Mouse (Mus musculus) neural tube, embryonic 13.5 days (tissue): ENCODE data around the gene Plpp1. TPM values are rescaled to one million over a fixed set of nuclear protein-coding genes. Genes with fewer than 3 reads are reported as not detected.
A peak's percentile ranks its signal among the peaks of the same experiment; 100 is the strongest.

Source experiments
- ATAC-seq: fragments of 200-750 bp; cut with Nextera tagmentation; 2 replicates; pipeline ENCODE4 v1.8.0; 2017; ENCODE audit warnings: low read depth, mild to moderate bottlenecking, moderate TSS enrichment, moderate library complexity
- H3K27ac ChIP-seq: fragments of 300-500 bp; sonication (generic); replicated peaks from 2 replicates; pipeline ENCODE4 v1.5.1; 2015; ENCODE audit warnings: moderate library complexity, mild to moderate bottlenecking, inconsistent platforms
- H3K27me3 ChIP-seq: fragments of 300-500 bp; sonication (generic); 2 replicates; pipeline ENCODE4 v1.6.1; 2015; ENCODE audit warnings: mild to moderate bottlenecking, inconsistent platforms
- H3K36me3 ChIP-seq: fragments of 300-500 bp; sonication (generic); 2 replicates; pipeline ENCODE4 v1.6.1; 2015; ENCODE audit warnings: mild to moderate bottlenecking, inconsistent platforms
- H3K4me1 ChIP-seq: fragments of 300-500 bp; sonication (generic); replicated peaks from 2 replicates; pipeline ENCODE4 v1.6.1; 2015; ENCODE audit warnings: inconsistent platforms
- H3K4me2 ChIP-seq: fragments of 300-500 bp; sonication (generic); 2 replicates; pipeline ENCODE4 v1.6.1; 2015; ENCODE audit warnings: inconsistent platforms, mild to moderate bottlenecking, moderate library complexity
- H3K4me3 ChIP-seq: fragments of 300-500 bp; sonication (generic); 2 replicates; pipeline ENCODE4 v1.5.1; 2015; ENCODE audit warnings: mild to moderate bottlenecking, inconsistent platforms
- H3K9ac ChIP-seq: fragments of 300-500 bp; sonication (generic); 2 replicates; pipeline ENCODE4 v1.6.1; 2015; ENCODE audit warnings: moderate library complexity, mild to moderate bottlenecking, inconsistent platforms
- H3K9me3 ChIP-seq: fragments of 300-500 bp; sonication (generic); 2 replicates; pipeline ENCODE4 v1.6.1; 2016; ENCODE audit warnings: inconsistent platforms
- WGBS: fragments of 180-500 bp; shearing (Covaris S2); methylation state at CpG from one replicate; pipeline ENCODE4 v1.1.7; 2015; 5-methylcytosine and 5-hydroxymethylcytosine counted together
- polyA plus RNA-seq: library from polyadenylated mRNA; unstranded; fragments of >200 nt; fragmentation: Nextera tagmentation; extraction: Ambion mirVana; gene quantifications from 2 replicates; pipeline ENCODE4 v1.2.1, GENCODE M21; 2015

Plpp1 gene
- 49.3 and 52.7 TPM in 2 replicates for polyA plus RNA-seq

DNA sequence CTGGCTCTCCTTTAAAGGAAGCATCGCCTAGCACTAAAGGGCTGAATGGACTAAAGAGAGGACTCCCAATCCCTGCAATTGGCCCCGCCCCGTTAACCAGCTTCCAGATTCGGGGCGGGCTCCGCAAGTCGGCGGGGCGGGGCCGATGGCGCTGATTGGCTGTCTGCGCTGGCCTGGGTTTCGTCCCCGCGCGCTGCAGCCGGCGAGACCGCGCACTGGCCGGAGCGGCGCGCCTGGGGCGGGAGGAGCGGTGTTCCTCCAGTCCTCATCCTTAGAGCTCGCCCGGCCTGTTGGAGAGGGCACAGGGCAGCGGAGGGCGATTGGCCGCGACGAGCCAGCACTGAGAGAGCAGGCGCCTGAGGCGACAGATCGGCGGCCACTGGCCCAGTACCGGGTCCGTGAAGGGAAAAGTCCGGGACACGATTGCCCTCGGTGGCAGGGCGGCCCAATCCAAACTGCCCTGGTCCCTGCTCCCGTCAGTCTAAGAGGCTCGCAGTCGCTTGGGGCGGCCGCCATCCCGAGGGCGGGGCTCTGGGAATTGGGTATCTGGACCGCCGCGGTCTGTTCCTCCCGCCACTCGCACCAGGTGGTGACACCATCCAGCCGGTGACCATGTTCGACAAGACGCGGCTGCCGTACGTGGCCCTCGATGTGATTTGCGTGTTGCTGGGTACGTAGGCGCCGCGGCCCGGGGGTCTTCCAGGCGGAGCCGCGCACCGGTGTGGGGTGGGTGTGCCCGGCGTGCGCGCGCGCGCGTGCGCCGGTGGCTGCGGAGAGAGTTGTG, at the start of gene Plpp1:
Plpp1 (plus strand) TSS at position 196 of the 784 bp plus-strand sequence.
- Histone ChIP-seq H3K27me3 (no peaks in the 10 kb centered on the region), H3K4me3 (peak within 1 kb of the TSS; percentile 78), H3K9me3 (no peaks in the 10 kb centered on the region), H3K27ac (peak within 1 kb of the TSS; percentile 96), H3K9ac (peak within 1 kb of the TSS; percentile 92), H3K4me2 (peak within 1 kb of the TSS; percentile 90), H3K36me3 (peaks cover 4% of the 10 kb centered on the region), H3K4me1 (peaks cover 26% of the 10 kb centered on the region)
- WGBS, result under 1% methylated on average over 74 of the region's 83 CpGs
- ATAC-seq, result peak; percentile 98

DNA sequence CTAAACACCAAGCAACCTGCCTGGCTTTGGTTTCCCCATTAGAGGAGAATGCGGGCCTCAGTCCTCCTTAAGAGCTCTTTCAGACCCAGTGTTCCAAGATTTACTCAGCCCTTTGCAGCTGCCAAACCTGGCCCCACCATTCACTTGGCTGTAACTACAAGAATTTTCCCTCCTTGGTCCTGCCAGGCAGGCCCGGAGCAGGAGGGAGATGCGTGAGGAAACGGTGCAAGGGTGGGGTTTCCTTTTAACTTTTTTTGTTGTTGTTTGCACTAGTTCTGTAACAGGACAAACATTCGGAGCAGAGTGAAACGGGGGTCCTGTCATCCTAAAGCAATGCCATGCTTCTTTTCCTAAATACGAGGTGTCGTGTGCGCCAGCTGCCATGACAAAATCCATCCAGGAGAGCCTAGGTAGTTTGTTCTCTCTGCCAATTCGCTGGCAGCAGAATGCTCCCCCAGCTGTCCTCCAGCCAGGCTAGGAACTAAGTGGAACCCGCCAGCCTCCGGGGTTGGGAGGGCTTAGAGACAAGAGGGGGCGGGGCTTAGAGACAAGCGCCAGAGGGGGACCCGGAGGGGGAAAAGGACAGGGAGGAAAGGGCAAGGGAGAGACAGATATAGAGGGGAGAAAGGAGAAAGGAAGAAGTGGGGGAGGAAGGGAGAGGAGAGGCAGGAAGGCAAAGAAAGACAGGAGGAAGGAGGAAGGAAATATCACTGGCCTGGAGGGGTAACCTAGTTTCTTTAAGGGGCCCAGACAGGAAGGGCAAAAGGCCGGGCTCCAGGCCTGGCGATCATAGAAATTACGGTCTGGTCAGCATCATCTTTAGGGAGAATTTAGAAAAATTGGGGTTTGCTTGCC, 48.9 kb upstream of the Plpp1 start:
- Histone ChIP-seq H3K36me3 (no peaks in the 10 kb centered on the region), H3K27ac (0 out of 2 replicates have a peak overlapping the region, but pooled peaks have one; percentile 4), H3K4me3 (no peak overlapping the region), H3K27me3 (no peaks in the 10 kb centered on the region), H3K4me2 (peak overlapping the region; percentile 19), H3K9me3 (no peaks in the 10 kb centered on the region), H3K4me1 (peaks cover 18% of the 10 kb centered on the region), H3K9ac (no peak overlapping the region)
- peak; percentile 52; the same call in 1 of the 2 replicates for ATAC-seq
- WGBS, result 39% methylated on average over 18 of the region's 18 CpGs

GRCm38 (mm10) chr13:112752309-112752975, 48.1 kb upstream of the Plpp1 start:
- no peak overlapping the region for H3K9ac ChIP-seq
- H3K36me3 ChIP-seq, result no peaks in the 10 kb centered on the region
- no peaks in the 10 kb centered on the region for H3K27me3 ChIP-seq
- no peaks in the 10 kb centered on the region for H3K9me3 ChIP-seq
- ATAC-seq, result no peak
- H3K4me1 ChIP-seq, result peaks cover 18% of the 10 kb centered on the region
- no peak overlapping the region for H3K4me2 ChIP-seq
- 78% methylated on average over 11 of the region's 11 CpGs for WGBS
- H3K4me3 ChIP-seq, result no peak overlapping the region
- H3K27ac ChIP-seq, result 0 out of 2 replicates have a peak overlapping the region, but pooled peaks have one; percentile 3

- Histone ChIP-seq H3K9me3 (no peaks in the 10 kb centered on the region), H3K4me1 (peaks cover 18% of the 10 kb centered on the region), H3K9ac (no peak overlapping the region), H3K4me2 (no peak overlapping the region), H3K27ac (no peak overlapping the region), H3K27me3 (no peaks in the 10 kb centered on the region), H3K36me3 (no peaks in the 10 kb centered on the region), H3K4me3 (no peak overlapping the region)
- 84% methylated on average over 9 of the region's 9 CpGs for WGBS
- no peak for ATAC-seq
Observed at GRCm38 (mm10) chr13:112753522-112753921, 47.1 kb upstream of the Plpp1 start.

DNA sequence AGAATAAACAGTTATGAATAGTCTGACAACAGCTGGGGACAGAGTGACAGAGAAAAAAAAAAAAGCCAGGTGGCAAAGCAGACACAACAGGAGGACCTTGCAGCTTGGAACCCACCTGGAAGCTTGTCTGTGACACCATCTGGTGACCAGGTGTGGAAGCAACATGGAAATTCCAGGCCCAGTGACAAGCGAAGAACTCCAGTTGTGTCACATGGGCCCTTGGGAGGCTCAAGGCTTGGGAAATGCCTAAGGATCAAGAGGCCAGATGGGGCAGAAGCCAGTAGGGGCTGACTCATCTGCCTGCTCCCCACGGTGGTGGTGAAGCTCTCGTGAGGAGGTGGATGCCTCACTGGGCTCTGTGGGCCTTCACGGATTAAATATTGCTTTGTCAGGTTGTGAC, 45.7 kb upstream of the Plpp1 start:
- Histone ChIP-seq H3K36me3 (no peaks in the 10 kb centered on the region), H3K4me3 (no peak overlapping the region), H3K27me3 (no peaks in the 10 kb centered on the region), H3K4me1 (peaks cover 18% of the 10 kb centered on the region), H3K9me3 (no peaks in the 10 kb centered on the region), H3K9ac (no peak overlapping the region), H3K4me2 (no peak overlapping the region), H3K27ac (no peak overlapping the region)
- 46% methylated on average over 4 of the region's 4 CpGs for WGBS
- ATAC-seq, result no peak

DNA sequence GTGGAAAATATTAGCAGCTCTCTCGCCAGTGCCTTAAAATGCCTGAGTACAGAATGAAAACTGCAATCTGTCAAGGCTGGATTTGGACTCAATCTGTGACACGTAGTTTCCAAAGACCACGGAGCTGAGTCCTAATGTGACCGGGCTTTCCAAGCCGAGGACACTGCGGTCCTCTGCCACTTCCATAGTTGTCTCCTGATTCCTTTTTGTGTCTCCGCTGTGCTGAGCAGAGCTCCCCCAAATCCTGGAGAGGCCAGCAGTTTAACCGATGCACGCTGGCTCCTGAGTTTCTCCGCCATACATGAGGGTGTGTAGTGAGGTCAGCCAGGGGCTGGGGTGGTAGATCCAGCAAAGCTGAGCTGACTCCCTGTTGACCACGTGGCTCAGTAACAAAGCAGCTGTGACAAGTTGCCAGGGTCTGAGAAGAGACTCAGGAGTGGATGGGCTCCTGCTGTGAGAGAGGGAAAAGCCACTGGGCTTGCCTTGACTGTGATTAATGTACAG, 45.0 kb upstream of the Plpp1 start:
- 59% methylated on average over 11 of the region's 11 CpGs for WGBS
- ATAC-seq, result peak; percentile 62; the same call in 1 of the 2 replicates
- Histone ChIP-seq H3K27ac (no peak overlapping the region), H3K27me3 (no peaks in the 10 kb centered on the region), H3K4me2 (no peak overlapping the region), H3K36me3 (no peaks in the 10 kb centered on the region), H3K9ac (no peak overlapping the region), H3K9me3 (no peaks in the 10 kb centered on the region), H3K4me1 (peaks cover 18% of the 10 kb centered on the region), H3K4me3 (no peak overlapping the region)

DNA sequence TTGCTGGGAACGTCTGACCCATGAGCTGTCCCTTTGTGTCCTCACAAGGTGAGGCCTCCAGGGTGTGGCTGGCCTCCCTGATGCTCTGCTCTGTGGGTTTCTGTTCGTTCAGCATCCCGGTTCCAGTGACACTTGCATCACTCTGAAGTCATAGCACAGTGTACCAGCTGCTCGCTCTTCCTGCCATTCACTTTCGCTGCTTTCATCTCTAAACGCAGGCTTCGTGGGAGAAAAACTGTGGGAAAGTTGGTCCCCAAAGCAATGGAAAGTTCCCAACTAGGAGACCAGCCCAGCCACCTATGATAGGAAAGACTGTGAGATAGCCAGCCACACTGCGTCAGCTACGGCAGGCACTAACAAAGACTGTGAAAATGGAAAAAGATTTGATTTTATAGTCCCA, 43.2 kb upstream of the Plpp1 start:
- peaks cover 7% of the 10 kb centered on the region for H3K4me1 ChIP-seq
- ATAC-seq, result no peak
- no peaks in the 10 kb centered on the region for H3K9me3 ChIP-seq
- no peak overlapping the region for H3K4me2 ChIP-seq
- no peaks in the 10 kb centered on the region for H3K36me3 ChIP-seq
- H3K9ac ChIP-seq, result no peak overlapping the region
- H3K27me3 ChIP-seq, result no peaks in the 10 kb centered on the region
- 86% methylated on average over 9 of the region's 9 CpGs for WGBS
- no peak overlapping the region for H3K4me3 ChIP-seq
- no peak overlapping the region for H3K27ac ChIP-seq

DNA sequence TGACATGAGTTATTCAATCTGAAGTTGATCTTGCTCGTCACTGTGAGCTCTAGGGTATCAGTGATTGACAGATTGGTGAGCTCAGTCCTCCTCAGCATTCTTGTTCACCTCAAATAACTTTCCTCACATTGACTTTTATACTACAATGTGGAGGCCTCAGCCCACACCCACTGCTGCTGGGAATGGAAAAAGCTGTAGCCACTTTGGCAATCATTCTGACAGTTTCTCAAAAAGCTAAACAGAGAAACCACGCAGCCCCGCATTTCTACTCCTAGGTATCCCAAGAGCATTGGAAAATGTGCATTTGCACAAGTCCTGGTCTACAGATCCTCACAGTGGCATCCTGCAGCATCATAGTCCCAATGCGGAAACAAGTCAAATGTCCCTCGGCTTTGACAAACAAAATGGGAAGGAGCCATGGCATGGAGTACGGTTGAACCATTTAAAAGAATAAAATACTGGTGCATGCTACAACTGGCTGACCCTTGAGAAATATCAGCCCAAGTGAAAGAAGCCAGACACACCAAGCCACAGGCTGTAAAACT, 42.0 kb upstream of the Plpp1 start:
- WGBS, result 88% methylated on average over 6 of the region's 6 CpGs
- H3K27me3 ChIP-seq, result no peaks in the 10 kb centered on the region
- no peak overlapping the region for H3K9ac ChIP-seq
- no peaks in the 10 kb centered on the region for H3K36me3 ChIP-seq
- H3K4me2 ChIP-seq, result no peak overlapping the region
- H3K27ac ChIP-seq, result no peak overlapping the region
- H3K4me3 ChIP-seq, result no peak overlapping the region
- H3K4me1 ChIP-seq, result peaks cover 7% of the 10 kb centered on the region
- ATAC-seq, result no peak
- no peaks in the 10 kb centered on the region for H3K9me3 ChIP-seq

- no peak overlapping the region for H3K9ac ChIP-seq
- H3K4me1 ChIP-seq, result peaks cover 7% of the 10 kb centered on the region
- H3K9me3 ChIP-seq, result no peaks in the 10 kb centered on the region
- H3K4me3 ChIP-seq, result no peak overlapping the region
- 83% methylated on average over 9 of the region's 9 CpGs for WGBS
- H3K27ac ChIP-seq, result no peak overlapping the region
- no peaks in the 10 kb centered on the region for H3K36me3 ChIP-seq
- no peak overlapping the region for H3K4me2 ChIP-seq
- no peaks in the 10 kb centered on the region for H3K27me3 ChIP-seq
- no peak for ATAC-seq
Observed at GRCm38 (mm10) chr13:112759364-112759763, 41.2 kb upstream of the Plpp1 start.

- ATAC-seq, result no peak
Observed at GRCm38 (mm10) chr13:112759777-112760537, 40.6 kb upstream of the Plpp1 start.

GRCm38 (mm10) chr13:112760538-112760881, 40.1 kb upstream of the Plpp1 start:
- 52% methylated on average over 1 of the region's 1 CpGs for WGBS
- no peaks in the 10 kb centered on the region for H3K27me3 ChIP-seq
- H3K9me3 ChIP-seq, result 0 out of 2 replicates have a peak, but pooled peaks cover under 1% of the 10 kb centered on the region
- no peak overlapping the region for H3K4me2 ChIP-seq
- peaks cover 5% of the 10 kb centered on the region for H3K4me1 ChIP-seq
- no peak for ATAC-seq
- no peak overlapping the region for H3K4me3 ChIP-seq
- no peak overlapping the region for H3K27ac ChIP-seq
- H3K9ac ChIP-seq, result no peak overlapping the region
- H3K36me3 ChIP-seq, result no peaks in the 10 kb centered on the region

More at GRCm38 (mm10) chr13:112759777-112760537, 40.6 kb upstream of the Plpp1 start:
- H3K36me3 ChIP-seq, result no peaks in the 10 kb centered on the region
- no peak overlapping the region for H3K4me3 ChIP-seq
- no peak overlapping the region for H3K4me2 ChIP-seq
- 84% methylated on average over 15 of the region's 15 CpGs for WGBS
- no peaks in the 10 kb centered on the region for H3K9me3 ChIP-seq
- no peak overlapping the region for H3K9ac ChIP-seq
- H3K4me1 ChIP-seq, result peaks cover 7% of the 10 kb centered on the region
- H3K27me3 ChIP-seq, result no peaks in the 10 kb centered on the region
- H3K27ac ChIP-seq, result no peak overlapping the region
